Mouse (Mus musculus) pancreas, adult 10 weeks (tissue): Measurements from ENCODE around the gene Gramd2. TPM values are rescaled to one million over a fixed set of nuclear protein-coding genes. Genes with fewer than 3 reads are reported as not detected.

Experiments
- polyA plus RNA-seq: library from polyadenylated mRNA; stranded (reverse); fragments of 350-450 nt; fragmentation: Illumina TruSeq; extraction: RNeasy Lipid Tissue Mini Kit (QIAGEN cat#74804); gene quantifications from one replicate; pipeline ENCODE4 v1.2.3, GENCODE M21; 2015; ENCODE audit warnings: low read depth, low replicate concordance; ENCODE audit not compliant: insufficient read depth

Gene Gramd2
- polyA plus RNA-seq, result 0.26 TPM

GRCm38 (mm10) chr9:59679678-59680533 lies at the start of gene Gramd2:
Gramd2 (plus strand) TSS chr9:59680144.

DNA sequence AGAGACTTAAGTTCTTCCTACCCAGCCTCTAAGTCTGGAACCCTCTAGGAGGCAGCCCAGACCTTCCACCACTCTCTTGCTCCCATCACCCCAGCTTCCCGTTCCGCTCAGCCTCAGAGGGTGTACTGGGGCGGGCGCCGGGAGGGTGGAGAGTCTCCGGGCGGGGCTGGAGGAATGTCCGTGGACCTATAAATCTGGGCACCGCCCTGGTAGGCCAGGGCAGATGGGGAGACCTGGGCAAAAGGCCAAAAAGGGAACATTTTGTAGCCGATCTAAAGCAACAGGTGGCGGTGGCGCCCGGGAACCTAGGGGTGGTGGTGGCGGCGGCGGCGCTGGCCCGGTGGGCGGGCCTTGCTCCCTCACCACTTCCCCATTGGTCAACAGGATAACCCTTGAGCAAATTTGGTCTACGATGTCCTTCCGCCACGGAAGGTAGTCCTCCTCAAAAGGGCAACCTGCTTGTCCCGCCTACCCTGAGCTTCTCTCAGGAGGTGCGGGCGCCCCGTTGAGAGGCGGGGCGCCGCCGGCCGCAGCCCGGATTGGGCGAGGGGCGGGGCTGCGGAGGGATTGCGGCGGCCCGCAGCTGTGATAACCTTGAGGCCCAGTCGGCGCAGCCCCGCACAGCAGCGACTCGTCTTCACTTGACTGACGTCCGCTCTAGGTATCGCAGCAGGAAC lies 23.8 kb upstream of the Gramd2 start, which contains the start of gene Pkm:
Gene Pkm (plus strand): TSS at position 411 of the 677 bp plus-strand sequence.

GRCm38 (mm10) chr9:59750267-59751065 lies 70.5 kb downstream of the Gramd2 start, which contains the start of the genes Senp8 and Myo9a:
Senp8 (minus strand) TSS chr9:59750710.
Myo9a (plus strand) TSS chr9:59750896.

Other genes starting within 250 kb of the Gramd2 start
- 8.3 TPM for gene Arih1, start 193.5 kb upstream of the Gramd2 start, polyA plus RNA-seq
- 22.5 TPM for gene Hexa, start 140.6 kb upstream of the Gramd2 start, polyA plus RNA-seq
- not detected for gene Tmem202, start 140.3 kb upstream of the Gramd2 start, polyA plus RNA-seq
- not detected for gene Celf6, start 102.2 kb upstream of the Gramd2 start, polyA plus RNA-seq
- 11.8 TPM for gene Parp6, start 62.9 kb upstream of the Gramd2 start, polyA plus RNA-seq
- gene Pkm, start 23.8 kb upstream of the Gramd2 start, polyA plus RNA-seq, result 55.5 TPM
- gene Senp8, start 70.6 kb downstream of the Gramd2 start, polyA plus RNA-seq, result 0.92 TPM
- gene Myo9a, start 70.8 kb downstream of the Gramd2 start, polyA plus RNA-seq, result 3.0 TPM